Mouse (Mus musculus): ENCODE data around the gene Nmb.

Gene Nmb

DNA sequence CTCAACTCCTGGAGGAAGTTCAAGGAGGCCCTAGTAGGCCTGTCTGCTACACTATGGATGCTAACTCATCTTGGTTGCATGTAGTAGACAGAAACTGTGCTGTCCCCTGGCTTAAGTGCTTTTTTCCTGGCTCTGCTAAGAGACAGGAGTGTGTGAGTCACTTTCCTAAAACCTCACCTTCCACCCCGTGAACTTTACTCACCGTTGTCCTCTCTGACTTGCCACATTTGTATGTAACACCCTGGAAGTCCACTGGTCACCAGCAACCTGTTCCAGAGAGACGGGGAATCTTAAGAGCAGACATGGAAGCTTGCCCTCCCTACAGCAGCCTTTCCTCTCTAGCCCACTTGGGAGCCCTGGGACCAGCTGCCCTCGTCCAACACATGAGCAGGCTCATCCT lies 7.2 kb downstream of the Nmb start:
- DNase-seq (ENCODE audit: low spot score): no peak

DNA sequence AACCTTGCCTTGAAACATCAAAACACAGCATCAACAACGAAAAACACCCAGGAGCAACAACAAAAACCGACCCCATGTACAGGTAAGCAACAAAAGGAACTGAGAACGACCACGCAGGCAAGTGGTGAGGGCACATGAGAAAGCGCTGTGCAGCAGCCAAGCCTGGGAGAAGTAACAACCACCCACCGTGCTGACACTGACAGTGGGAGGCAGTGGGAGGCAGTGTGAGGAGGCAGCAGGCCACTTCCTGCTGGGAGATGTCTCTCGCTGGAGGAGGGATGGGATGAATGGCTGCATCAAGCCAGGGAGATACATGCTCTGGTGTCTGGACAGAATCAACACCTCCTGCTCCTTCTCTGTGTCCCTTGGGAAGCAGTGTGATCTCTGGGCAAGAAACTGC lies 7.7 kb downstream of the Nmb start:
- no peak for DNase-seq (ENCODE audit: low spot score)

DNA sequence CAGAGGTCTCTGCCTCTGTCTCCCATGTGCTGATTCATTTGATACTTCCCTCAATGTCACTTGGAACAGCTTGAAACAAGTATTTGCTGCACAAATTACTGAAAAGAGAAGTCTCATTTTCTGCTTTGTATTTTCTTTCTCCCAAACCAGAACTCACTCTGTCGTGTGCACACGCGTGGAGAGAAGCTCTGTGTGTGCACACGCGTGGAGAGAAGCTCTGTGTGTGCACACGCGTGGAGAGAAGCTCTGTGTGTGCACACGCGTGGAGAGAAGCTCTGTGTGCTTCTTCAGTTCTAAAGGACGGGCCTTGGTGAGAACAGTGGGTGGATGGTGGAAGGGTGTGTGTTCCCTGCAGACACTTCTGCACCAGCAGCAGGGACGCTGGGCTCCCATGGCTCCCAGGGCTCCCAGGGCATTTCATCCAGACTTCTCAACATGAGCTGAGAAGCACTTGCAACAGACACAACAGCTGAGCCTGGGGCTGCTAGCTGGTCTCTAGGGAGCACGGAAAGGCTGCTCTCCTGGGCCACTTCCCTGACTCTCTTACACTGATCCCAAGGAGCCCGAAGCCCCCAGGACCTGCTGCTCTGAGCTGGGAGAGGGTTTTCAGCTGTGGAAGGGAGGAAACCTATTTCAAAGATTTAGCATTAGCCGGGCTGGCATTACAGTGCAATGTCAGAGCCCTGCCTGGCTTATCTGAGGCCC lies 9.9 kb downstream of the Nmb start:
- DNase-seq (ENCODE audit: low spot score): no peak

DNA sequence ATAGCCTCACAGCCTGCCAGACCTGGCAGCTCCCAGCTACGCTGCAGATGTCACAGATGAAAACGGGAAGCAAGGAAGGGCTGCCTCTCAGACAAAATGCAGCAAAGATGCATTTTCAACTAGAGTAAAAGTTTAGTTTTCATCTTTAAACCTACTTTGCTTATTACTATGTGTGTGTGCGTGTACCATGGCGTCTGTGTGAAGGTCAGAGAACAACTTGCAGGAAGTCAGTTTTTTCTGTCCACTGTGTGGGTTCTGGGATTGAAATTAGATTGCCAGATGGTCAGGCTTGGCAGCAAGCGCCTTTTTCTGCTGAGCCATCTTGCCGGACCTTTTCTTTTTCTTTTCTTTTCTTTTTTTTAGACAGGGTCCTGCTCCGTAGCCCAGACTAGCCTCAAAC lies 10.7 kb downstream of the Nmb start:
- DNase-seq (ENCODE audit: low spot score): no peak

DNA sequence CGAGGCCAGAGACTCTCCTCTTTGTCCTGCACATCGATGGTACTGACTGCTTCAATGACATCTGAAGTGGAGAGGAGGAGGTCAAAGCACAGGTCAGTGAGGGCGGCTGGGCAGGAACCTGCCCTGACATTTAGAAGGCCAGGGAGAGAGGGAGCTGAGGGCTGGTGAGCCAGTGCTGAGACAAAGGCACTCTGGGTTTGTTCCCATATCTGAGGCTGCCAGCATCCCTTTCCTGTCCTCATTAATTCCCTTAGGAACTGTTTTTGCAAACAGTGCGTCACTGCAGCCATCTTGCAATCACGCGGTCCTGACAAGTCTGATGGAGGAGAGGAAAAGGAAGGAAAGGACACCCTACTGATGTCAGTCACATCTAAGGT lies 11.1 kb downstream of the Nmb start:
- DNase-seq (ENCODE audit: low spot score): no peak

- DNase-seq (ENCODE audit: low spot score): no peak
These were observed 11.7 kb downstream of the Nmb start for GRCm38 (mm10) chr7:80893086-80893752.

DNA sequence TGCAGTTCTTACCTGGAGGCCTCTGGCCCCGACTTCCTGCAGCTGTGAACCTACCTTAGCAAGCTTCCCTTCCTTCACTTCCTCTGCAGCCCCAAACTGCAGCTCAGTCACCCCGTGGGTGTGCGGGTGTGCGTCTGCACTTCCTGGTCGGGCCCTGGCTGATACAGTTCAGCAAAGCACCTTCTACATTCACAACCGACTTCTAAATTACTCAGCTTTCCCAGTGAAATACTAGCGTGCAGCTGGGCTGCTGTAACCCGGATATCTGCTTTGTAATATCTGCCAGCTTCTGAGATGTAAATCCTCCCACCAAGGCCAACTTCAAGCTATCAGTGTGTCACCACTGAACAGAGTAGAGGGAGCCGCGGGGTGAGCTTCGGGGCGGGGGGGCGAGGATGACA lies 15.0 kb downstream of the Nmb start:
- DNase-seq (ENCODE audit: low spot score): no peak

DNA sequence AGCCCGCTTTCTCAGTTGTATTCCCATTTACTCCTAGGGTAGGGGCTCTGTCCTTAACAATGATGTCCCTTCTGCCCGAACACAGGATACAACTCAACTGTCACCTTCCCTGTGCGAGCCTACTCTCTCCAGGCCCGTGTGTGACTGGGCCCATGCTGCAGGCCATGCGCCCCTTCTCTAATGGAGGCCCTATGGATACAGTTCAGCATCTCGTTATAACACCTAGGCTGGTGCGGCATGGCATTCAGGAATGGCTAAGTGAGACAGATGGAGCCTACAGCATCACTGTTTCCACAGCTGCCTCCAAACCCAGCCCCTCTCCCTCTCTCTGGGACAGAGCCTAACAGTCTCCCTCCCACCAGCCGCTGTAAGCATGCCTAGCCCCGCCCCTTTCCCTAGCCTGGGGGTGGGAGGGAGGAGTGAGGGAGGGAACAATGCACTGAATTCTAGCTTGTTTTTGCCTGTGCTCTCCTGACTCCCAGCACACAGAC lies 15.8 kb downstream of the Nmb start:
- DNase-seq (ENCODE audit: low spot score): peak; percentile 84

DNA sequence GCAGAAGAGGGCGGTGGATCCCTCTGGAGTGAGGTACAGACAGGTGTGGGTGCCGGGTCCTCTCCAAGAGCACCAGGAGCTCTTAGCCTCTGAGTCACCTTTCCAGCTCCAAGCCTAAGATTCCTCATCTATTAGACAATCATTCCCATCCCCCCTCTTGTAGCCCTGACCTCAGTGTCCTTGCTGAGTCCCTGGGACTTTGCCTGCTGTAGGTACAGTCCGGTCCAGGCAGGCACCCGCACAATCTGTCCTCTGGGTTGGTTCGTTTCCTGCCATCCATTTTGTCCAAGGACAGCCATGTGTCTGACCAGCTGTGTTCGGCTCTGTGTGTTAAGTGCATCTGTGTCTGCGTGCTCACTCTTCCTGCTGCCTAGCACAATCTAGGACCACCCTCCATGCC lies 16.3 kb downstream of the Nmb start:
- no peak for DNase-seq (ENCODE audit: low spot score)

DNA sequence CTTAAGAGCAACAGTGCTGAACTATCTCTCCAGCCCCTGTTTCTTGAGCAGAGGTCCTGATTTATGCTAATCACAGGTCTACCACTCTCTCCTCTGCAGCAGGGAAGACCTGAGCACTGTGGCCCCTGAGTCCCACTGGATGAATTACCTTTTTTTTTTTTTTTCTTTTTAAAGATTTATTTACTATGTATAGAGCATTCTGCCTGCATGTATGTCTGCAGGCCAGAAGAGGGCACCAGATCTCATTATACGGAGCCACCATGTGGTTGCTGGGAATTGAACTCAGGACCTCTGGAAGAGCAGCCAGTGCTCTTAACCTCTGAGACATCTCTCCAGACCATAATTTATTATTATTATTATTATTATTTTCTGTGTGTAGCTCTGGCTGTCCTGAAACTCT lies 19.2 kb downstream of the Nmb start:
- DNase-seq (ENCODE audit: low spot score): peak; percentile 31

- peak; percentile 75 for DNase-seq (ENCODE audit: low spot score)
These were observed 21.9 kb downstream of the Nmb start for GRCm38 (mm10) chr7:80882830-80883505.

- peak; percentile 8 for DNase-seq (ENCODE audit: low spot score)
These were observed 29.1 kb downstream of the Nmb start for GRCm38 (mm10) chr7:80875727-80876126.

GRCm38 (mm10) chr7:80873631-80874030 lies 31.2 kb downstream of the Nmb start:
- no peak for DNase-seq (ENCODE audit: low spot score)

DNA sequence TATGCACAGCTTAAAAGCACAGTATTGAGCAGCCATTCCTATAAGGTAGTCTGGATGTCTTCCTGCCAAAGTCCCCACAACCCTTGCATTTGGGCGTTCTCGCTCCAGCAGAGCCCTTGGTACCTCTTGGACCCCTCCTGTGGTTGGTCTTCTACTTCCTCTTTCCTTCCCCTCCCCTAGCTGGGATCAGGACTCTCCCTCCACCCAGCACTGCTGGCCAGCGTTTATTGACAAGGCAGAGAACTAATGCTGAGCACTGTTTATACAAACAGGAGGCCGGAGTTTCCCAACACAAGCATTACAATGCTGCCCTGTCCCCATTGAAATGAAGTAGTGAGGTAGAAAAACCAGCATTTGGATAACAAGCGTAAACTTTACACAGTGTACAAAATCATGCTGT lies 31.8 kb downstream of the Nmb start:
- no peak for DNase-seq (ENCODE audit: low spot score)

GRCm38 (mm10) chr7:80868686-80869085 lies 36.2 kb downstream of the Nmb start:
- no peak for DNase-seq (ENCODE audit: low spot score)

DNA sequence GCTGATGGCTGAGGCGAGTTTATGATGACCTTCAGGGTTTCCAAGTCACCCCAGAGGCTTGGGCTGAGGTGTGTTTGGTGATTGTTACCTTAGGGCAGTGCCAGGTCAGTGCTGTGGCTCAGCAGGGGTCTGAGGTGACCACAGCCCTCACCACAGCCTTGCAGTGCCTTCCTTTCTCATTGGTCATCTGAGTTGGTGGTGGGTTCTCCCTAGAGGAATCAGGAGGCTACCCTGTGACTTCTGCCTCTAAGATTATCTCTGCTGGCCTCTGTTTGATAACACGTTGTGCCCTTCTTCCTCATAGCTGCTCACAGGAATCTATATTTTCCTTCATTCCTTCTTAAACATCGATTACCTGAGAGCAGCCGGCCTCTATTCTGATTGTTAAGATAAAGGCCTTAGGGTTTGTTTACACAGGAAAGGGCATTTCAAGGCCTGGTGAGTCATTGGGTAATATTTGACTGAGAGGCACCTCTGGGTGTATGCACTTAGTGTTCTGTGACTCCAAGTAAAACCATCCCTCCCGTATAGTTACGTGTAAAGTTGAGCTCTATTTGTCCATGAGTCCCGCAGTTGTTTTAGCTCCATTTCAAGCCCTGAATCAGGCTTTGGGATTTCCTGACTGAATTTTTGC lies 38.2 kb downstream of the Nmb start:
- no peak for DNase-seq (ENCODE audit: low spot score)

DNA sequence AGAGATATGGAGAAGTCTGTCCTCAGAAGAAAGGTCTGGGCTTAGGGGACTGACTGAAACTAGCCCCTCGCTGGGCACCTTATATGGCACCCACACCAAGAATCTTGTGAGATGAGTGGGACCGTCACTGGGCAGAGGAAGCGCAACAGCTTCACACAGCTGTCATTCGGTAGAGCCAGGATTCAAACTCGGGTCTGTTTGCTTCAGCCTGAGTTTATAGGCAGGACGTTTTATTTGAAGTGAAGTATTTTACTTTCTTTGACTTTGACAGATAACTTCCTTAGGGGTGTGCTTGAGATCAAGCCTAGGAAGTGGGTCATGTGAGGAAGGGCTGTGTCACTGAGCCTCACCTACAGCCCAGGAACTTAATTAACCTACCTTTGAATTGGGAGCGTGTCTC lies 39.4 kb downstream of the Nmb start:
- no peak for DNase-seq (ENCODE audit: low spot score)

DNA sequence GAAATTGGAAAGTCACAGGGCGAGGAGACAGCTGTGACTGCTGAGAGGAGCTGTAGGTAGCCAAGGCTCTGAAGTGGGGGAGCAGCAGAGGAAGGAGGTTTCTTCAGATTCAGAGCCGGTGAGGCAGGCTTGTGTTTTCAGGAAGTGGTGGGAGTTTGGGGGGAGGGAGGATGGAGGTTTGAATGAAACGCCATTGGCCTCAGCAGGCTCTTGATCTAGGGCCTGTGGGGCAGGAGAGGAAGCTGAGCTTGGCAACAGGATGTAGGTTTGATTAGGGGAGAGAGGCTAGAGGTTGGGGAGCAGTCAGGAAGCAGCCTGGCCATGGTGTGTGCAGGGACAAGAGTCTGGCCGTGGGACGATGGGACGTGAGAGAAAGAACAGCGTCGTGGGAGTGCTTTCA lies 40.0 kb downstream of the Nmb start:
- no peak for DNase-seq (ENCODE audit: low spot score)

DNA sequence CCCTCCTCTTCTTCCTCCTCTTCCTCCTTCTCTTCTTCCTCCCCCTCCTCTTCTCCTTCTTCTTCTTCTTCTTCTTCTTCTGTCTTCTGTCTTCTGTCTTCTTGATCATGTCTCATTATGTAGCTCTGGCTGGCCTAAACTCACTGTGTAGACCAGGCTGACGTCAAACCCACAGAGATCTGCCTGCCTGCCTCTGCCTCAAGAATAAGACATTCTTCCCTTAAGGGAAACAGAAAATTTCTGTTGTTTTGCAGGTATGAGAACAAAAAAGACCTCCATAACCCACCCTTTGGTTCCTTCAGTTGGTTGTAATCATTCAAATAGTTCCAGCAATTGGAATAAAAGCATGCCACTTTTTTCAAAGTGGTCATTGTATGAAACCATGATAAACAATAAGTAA lies 40.7 kb downstream of the Nmb start:
- DNase-seq (ENCODE audit: low spot score): no peak

DNA sequence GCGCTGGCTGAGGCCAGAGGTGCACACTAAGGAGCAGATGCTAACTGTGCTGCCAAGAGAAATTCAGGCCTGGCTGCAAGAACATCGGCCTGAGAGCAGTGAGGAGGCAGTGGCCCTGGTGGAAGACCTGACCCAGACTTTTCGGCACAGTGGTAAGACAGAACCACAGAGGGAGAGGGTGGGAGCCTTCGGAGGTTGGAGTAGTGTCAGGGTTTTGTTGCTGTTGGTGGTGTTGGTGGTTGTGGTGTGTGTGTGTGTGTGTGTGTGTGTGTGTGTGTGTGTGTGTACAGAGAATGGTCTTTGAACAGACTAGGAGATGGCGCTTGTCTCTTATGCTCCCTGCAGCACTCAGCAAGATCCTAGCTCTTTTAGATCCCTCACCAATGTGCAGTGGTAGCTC lies 41.4 kb downstream of the Nmb start:
- DNase-seq (ENCODE audit: low spot score): no peak

DNA sequence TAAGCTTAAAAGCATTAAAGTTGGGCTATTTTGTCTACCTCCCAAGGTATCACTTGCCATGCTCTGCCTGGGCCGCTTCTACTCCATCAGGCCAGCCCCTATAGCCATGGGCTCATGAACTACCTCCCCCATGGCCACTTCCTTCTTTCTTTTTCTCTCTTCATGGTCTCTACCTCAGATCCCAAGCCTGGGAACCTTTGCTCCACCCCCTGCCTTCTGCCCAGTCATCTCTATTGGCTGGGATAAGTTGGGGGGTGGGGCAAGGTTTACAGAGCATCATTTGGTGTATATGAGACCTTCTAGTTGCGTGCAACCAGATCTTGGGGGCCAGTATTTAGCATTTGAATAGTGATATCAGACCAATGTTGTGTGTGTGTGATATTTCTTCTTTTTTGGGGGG lies 42.4 kb downstream of the Nmb start:
- no peak for DNase-seq (ENCODE audit: low spot score)

- DNase-seq (ENCODE audit: low spot score): peak; percentile 98
These were observed 44.1 kb downstream of the Nmb start, which contains the start of gene Zscan2 for GRCm38 (mm10) chr7:80860729-80861274. Gene Zscan2, plus strand, starts transcription at chr7:80860920.
